8 mouse cellular contexts compared by ENCODE assay signal in genomic region chr7:25754738-25755467, GRCm38 (mm10). TPM values are rescaled to one million over a fixed set of nuclear protein-coding genes. Genes with fewer than 3 reads are reported as not detected.
DNase-seq lines count a peak whose midpoint lies in the region; ATAC-seq lines count a peak whose summit lies in the region.

Hnrnpul1 (minus strand) TSS chr7:25754757.

- DNase-seq in adipocyte (ENCODE audit: low spot score): peak; percentile 98
- peak; percentile 98 for DNase-seq in embryo, embryonic 10 days (ENCODE audit: low spot score)
- peak; percentile 98 for DNase-seq in gastrocnemius, postnatal 10 days
- peak; percentile 100 for DNase-seq in induced T-regulatory cell, adult 2 months (ENCODE audit: low read depth)
- DNase-seq in left cerebral cortex, adult 9 months (ENCODE audit: low spot score in 2 of 2): peak; percentile 99 to 100
- peak; percentile 99 for DNase-seq in right cerebral cortex, postnatal 14 days
- DNase-seq in urinary bladder, postnatal 36 days (ENCODE audit: low spot score in 2 of 2): peak; percentile 98 to 99

- peak; percentile 69 for ATAC-seq in megakaryocyte progenitor cell, adult 5-6 weeks (replicated peaks; ENCODE audit: poor library complexity)

RNA-seq across cellular contexts. Expression of gene Hnrnpul1, which starts in this region (rescaled TPM):
- total RNA-seq in gastrocnemius, postnatal 10 days (2021): 10 to 100 TPM; 91.8 to 98.1 TPM
- 132 and 135 TPM in 2 replicates for total RNA-seq in megakaryocyte progenitor cell, adult 5-6 weeks (2015)
- total RNA-seq in megakaryocyte progenitor cell, adult 5-6 weeks (2017): 126 and 141 TPM in 2 replicates

Comparison
In these comparisons a context has a peak if more than half of its experiments do, and no peak if none do; other contexts are left out.
1. Peak in every context shown above with its lines: DNase-seq and ATAC-seq.